Mouse (Mus musculus) stomach, postnatal 0 days (tissue): ENCODE data around the gene Zfyve19. TPM values are rescaled to one million over a fixed set of nuclear protein-coding genes. Genes with fewer than 3 reads are reported as not detected.

Source experiments
- ATAC-seq: fragments of 200-750 bp; cut with Nextera tagmentation; 2 replicates; pipeline ENCODE4 v1.8.0; 2017; ENCODE audit not compliant: low FRiP score, low TSS enrichment
- DNase-seq: peaks from one replicate; pipeline ENCODE4 v3.0.0-alpha.2; 2016; ENCODE audit warnings: low spot score
- H3K27ac ChIP-seq: fragments of 300-500 bp; sonication (generic); replicated peaks from 2 replicates; pipeline ENCODE4 v1.5.1; 2014; ENCODE audit warnings: mild to moderate bottlenecking, control low read depth
- H3K27me3 ChIP-seq: fragments of 300-500 bp; sonication (generic); 2 replicates; pipeline ENCODE4 v1.6.1; 2014; ENCODE audit warnings: low read length; ENCODE audit not compliant: control insufficient read depth, insufficient read depth
- H3K36me3 ChIP-seq: fragments of 300-500 bp; sonication (generic); 2 replicates; pipeline ENCODE4 v1.6.1; 2014; ENCODE audit warnings: low read length, mixed read lengths; ENCODE audit not compliant: control insufficient read depth, insufficient read depth
- H3K4me1 ChIP-seq: fragments of 300-500 bp; sonication (generic); replicated peaks from 2 replicates; pipeline ENCODE4 v1.6.1; 2014; ENCODE audit warnings: antibody characterized with exemption; ENCODE audit not compliant: control insufficient read depth, insufficient read depth
- H3K4me2 ChIP-seq: fragments of 300-500 bp; sonication (generic); replicated peaks from 2 replicates; pipeline ENCODE4 v1.6.1; 2014; ENCODE audit warnings: low read depth, mild to moderate bottlenecking, control low read depth, moderate library complexity
- H3K4me3 ChIP-seq: fragments of 300-500 bp; sonication (generic); 2 replicates; pipeline ENCODE4 v1.5.1; 2014; ENCODE audit warnings: low read depth, low read length, control low read depth
- H3K9ac ChIP-seq: fragments of 300-500 bp; sonication (generic); 2 replicates; pipeline ENCODE4 v1.6.1; 2014; ENCODE audit warnings: mild to moderate bottlenecking, low read length, control low read depth, mixed read lengths
- H3K9me3 ChIP-seq: fragments of 300-500 bp; sonication (generic); 2 replicates; pipeline ENCODE4 v1.6.1; 2016; ENCODE audit warnings: low read length; ENCODE audit not compliant: control insufficient read depth
- CTCF ChIP-seq: IDR thresholded peaks from 2 replicates; pipeline ENCODE4 v1.5.1; 2016; ENCODE audit warnings: antibody characterized with exemption, low read depth, mild to moderate bottlenecking, moderate library complexity
- EP300 ChIP-seq: optimal IDR thresholded peaks from 2 replicates; pipeline ENCODE3; 2016; ENCODE audit warnings: antibody characterized with exemption
- WGBS: fragments of 180-500 bp; shearing (Covaris S2); extraction: QIAGEN DNeasy Blood & Tissue Kit; methylation state at CpG from one replicate; pipeline ENCODE4 v1.1.7; 2014; 5-methylcytosine and 5-hydroxymethylcytosine counted together
- polyA plus RNA-seq: library from polyadenylated mRNA; unstranded; fragments of >200 nt; fragmentation: Nextera tagmentation; extraction: Ambion mirVana; gene quantifications from 2 replicates; pipeline ENCODE4 v1.2.1, GENCODE M21; 2015

Gene Zfyve19
- polyA plus RNA-seq, 1 experiment from 2014 or later: 28.5 TPM

GRCm38 (mm10) chr2:119203871-119204460 lies 4.5 kb upstream of the Zfyve19 start:
- Histone ChIP-seq H3K4me3 (no peak overlapping the region), H3K4me1 (no peaks in the 10 kb centered on the region; the same call in 1 of the 2 replicates), H3K27ac (peak overlapping the region; percentile 61), H3K36me3 (no peaks in the 10 kb centered on the region), H3K9ac (no peak overlapping the region), H3K27me3 (no peaks in the 10 kb centered on the region), H3K4me2 (no peak overlapping the region), H3K9me3 (no peaks in the 10 kb centered on the region)
- TF ChIP-seq CTCF (no peak), EP300 (no peak)
- DNase-seq (no peak), ATAC-seq (peak; percentile 43)
- WGBS: 51% methylated on average over 4 of the region's 4 CpGs

- H3K4me3 ChIP-seq: peak overlapping the region; percentile 58
- peak overlapping the region; percentile 90 for H3K27ac ChIP-seq
- no peak for TF ChIP-seq CTCF
- TF ChIP-seq EP300: no peak
- peak overlapping the region; percentile 66 for H3K9ac ChIP-seq
- peaks cover 10% of the 10 kb centered on the region for H3K36me3 ChIP-seq
- H3K27me3 ChIP-seq: no peaks in the 10 kb centered on the region
- DNase-seq (no peak), ATAC-seq (no peak)
- H3K9me3 ChIP-seq: no peaks in the 10 kb centered on the region
- WGBS: 9% methylated on average over 6 of the region's 6 CpGs
- no peaks in the 10 kb centered on the region for H3K4me1 ChIP-seq
- peak overlapping the region; percentile 66 for H3K4me2 ChIP-seq
Measured at GRCm38 (mm10) chr2:119207961-119208343, 465 bp upstream of the Zfyve19 start.

GRCm38 (mm10) chr2:119209176-119209507 lies 725 bp downstream of the Zfyve19 start:
- TF ChIP-seq EP300: no peak
- no peak for TF ChIP-seq CTCF
- no peak for ATAC-seq
- Histone ChIP-seq H3K4me3 (peak overlapping the region; percentile 58), H3K27me3 (no peaks in the 10 kb centered on the region), H3K36me3 (peaks cover 10% of the 10 kb centered on the region), H3K4me1 (no peaks in the 10 kb centered on the region), H3K4me2 (peak overlapping the region; percentile 70), H3K9me3 (no peaks in the 10 kb centered on the region), H3K9ac (peak overlapping the region; percentile 60), H3K27ac (peak overlapping the region; percentile 19; the same call in 1 of the 2 replicates)
- DNase-seq: no peak
- 0% methylated on average over 13 of the region's 13 CpGs for WGBS

- H3K4me3 ChIP-seq: no peak within 1 kb of the TSS
- H3K27me3 ChIP-seq: no peaks in the 10 kb centered on the region
- DNase-seq: no peak
- TF ChIP-seq CTCF (no peak), EP300 (no peak)
- whole genome bisulfite sequencing: 66% methylated on average over 6 of the region's 6 CpGs
- no peaks in the 10 kb centered on the region for H3K9me3 ChIP-seq
- no peak within 1 kb of the TSS for H3K4me2 ChIP-seq
- H3K9ac ChIP-seq: no peak within 1 kb of the TSS
- no peaks in the 10 kb centered on the region for H3K4me1 ChIP-seq
- no peak within 1 kb of the TSS for H3K27ac ChIP-seq
- ATAC-seq: no peak
- H3K36me3 ChIP-seq: no peaks in the 10 kb centered on the region
Measured at GRCm38 (mm10) chr2:119229775-119230704, 21.6 kb downstream of the Zfyve19 start, which contains the start of gene Ppp1r14d. Gene Ppp1r14d, minus strand, starts transcription at chr2:119229906.

- TF ChIP-seq CTCF (no peak), EP300 (peak; percentile 69)
- H3K4me2 ChIP-seq: peak overlapping the region; percentile 69
- no peak for DNase-seq
- peak overlapping the region; percentile 93 for H3K27ac ChIP-seq
- H3K27me3 ChIP-seq: peaks cover 3% of the 10 kb centered on the region; the same call in 1 of the 2 replicates
- peak overlapping the region; percentile 56 for H3K4me3 ChIP-seq
- no peaks in the 10 kb centered on the region for H3K9me3 ChIP-seq
- H3K9ac ChIP-seq: peak overlapping the region; percentile 76
- no peaks in the 10 kb centered on the region for H3K36me3 ChIP-seq
- ATAC-seq: no peak
- no peaks in the 10 kb centered on the region for H3K4me1 ChIP-seq
- WGBS: 11% methylated on average over 25 of the region's 25 CpGs
Measured at GRCm38 (mm10) chr2:119236682-119237209, 28.3 kb downstream of the Zfyve19 start.
